Mouse (Mus musculus): Measurements from ENCODE around the gene Marc1.

DNA sequence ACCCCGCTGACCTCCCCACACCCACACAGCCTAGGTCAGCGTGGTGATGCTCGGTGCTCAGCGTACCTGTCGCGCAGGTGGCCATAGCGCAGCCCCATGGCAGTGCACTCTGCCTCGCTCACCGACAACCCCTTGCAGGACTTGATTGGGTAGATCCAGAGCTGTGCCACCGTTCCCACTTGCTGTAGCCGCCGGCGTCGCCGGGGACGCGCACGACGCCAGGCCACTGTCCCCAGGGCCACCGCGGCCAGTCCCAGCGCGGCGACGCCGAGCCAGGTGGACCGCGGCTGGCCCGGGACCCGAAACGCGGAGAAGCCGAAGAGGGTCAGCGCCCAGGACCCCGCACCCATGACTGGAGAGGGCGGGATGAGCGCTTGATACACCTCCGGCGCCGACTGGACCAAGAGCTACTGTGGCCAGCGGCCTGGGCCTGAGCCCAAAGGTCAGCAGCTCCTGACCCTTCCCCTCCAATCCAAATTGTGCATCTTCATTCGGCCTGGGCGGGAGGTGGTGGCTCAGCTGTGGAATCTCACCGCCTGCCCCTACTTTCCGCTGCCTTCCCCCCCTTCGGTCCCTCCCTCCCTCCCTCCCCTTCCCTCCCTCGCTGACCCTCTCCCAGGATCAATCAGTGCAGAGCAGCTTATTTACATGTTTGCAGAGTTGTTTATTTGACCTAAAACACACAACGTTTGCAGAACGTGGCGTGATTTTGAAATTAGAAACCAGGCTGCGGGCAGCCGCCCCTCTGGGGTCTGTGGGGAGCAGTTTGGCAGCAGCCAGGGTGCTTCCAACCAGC, at the start of gene Marc1:
- TF ChIP-seq POLR2A (IDR thresholded peaks at IDR 0.05; ENCODE audit: borderline replicate concordance, low read depth, low read length) (no peak), CTCF (IDR thresholded peaks at IDR 0.05; ENCODE audit: low read depth, low read length) (no peak)

Measured in bone marrow macrophage, adult 2 months (primary cell).